Mouse (Mus musculus) ES-E14 (cell line): ENCODE measurements around the gene Ivd.

Experiments used
- HCFC1 ChIP-seq: IDR thresholded peaks from 2 replicates; pipeline ENCODE4 v1.6.1; 2012; ENCODE audit warnings: low read length, inconsistent platforms, borderline replicate concordance; ENCODE audit not compliant: insufficient read depth
- MAFK ChIP-seq: IDR thresholded peaks from 2 replicates; pipeline ENCODE4 v1.6.1; 2014; ENCODE audit warnings: mild to moderate bottlenecking, low read depth, low read length, inconsistent platforms; ENCODE audit not compliant: insufficient read depth
- ZC3H11A ChIP-seq: IDR thresholded peaks from 2 replicates; pipeline ENCODE4 v1.6.1; 2012; ENCODE audit warnings: low read depth, mild to moderate bottlenecking, inconsistent platforms, low read length, borderline replicate concordance

DNA sequence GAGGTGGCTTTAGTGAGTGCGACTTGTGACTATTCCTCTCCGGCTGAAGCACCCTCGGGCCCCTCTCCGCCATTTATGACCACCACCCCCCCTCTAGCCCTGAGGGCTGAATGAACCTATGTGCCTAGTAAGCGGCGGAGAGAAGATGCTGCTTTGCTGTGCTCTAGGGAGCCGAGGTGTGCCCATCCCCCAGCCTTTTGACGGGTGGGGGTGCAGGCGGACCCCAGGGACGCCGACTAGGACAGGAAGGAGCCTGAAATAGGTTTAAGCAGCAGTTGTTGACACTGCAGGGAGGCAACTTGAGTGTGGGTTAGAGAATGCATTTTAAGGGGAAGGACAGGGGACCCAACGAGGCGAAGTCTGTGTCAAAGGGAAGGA is 35.1 kb downstream of the Ivd start:
- TF ChIP-seq ZC3H11A: no peak
- TF ChIP-seq MAFK: no peak
- no peak for TF ChIP-seq HCFC1
